Mouse (Mus musculus): ENCODE results near the gene Fthl17e. TPM values are rescaled to one million over a fixed set of nuclear protein-coding genes. Genes with fewer than 3 reads are reported as not detected.

Gene Fthl17e
- not detected in 2 replicates for polyA plus RNA-seq (2012; rRNA removed)

GRCm38 (mm10) chrX:9033193-9033592 lies at the start of gene Fthl17e:
Gene Fthl17e, plus strand, starts transcription at chrX:9033493.

GRCm38 (mm10) chrX:8986655-8987054 lies 46.6 kb upstream of the Fthl17e start, which contains the start of gene Fthl17d:
Gene Fthl17d, minus strand, starts transcription at chrX:8986755.

GRCm38 (mm10) chrX:9062715-9063114 lies 29.4 kb downstream of the Fthl17e start, which contains the start of gene Fthl17f:
Gene Fthl17f, plus strand, starts transcription at chrX:9063015.

Other genes with a start within 250 kb of the Fthl17e start
- not detected in 2 replicates for gene Ssxb5, start 229.8 kb upstream of the Fthl17e start, polyA plus RNA-seq (2012; rRNA removed)
- gene Gm6592, start 189.5 kb upstream of the Fthl17e start, polyA plus RNA-seq (2012; rRNA removed) = not detected in 2 replicates
- not detected in 2 replicates for gene Gm5751, start 159.2 kb upstream of the Fthl17e start, polyA plus RNA-seq (2012; rRNA removed)
- 32.0 and 33.2 TPM in 2 replicates for gene B630019K06Rik, start 141.1 kb upstream of the Fthl17e start, polyA plus RNA-seq (2012; rRNA removed)
- not detected in 2 replicates for gene Fthl17b, start 70.5 kb upstream of the Fthl17e start, polyA plus RNA-seq (2012; rRNA removed)
- gene Fthl17c, start 56.9 kb upstream of the Fthl17e start, polyA plus RNA-seq (2012; rRNA removed) = not detected in 2 replicates
- not detected in 2 replicates for gene Fthl17d, start 46.7 kb upstream of the Fthl17e start, polyA plus RNA-seq (2012; rRNA removed)
- gene Fthl17f, start 29.5 kb downstream of the Fthl17e start, polyA plus RNA-seq (2012; rRNA removed) = not detected in 2 replicates
- gene 4930402K13Rik, start 71.1 kb downstream of the Fthl17e start, polyA plus RNA-seq (2012; rRNA removed) = not detected in 2 replicates
- 3.0 and 3.4 TPM in 2 replicates for gene Lancl3, start 166.4 kb downstream of the Fthl17e start, polyA plus RNA-seq (2012; rRNA removed)
- not detected in 2 replicates for gene Gm14862, start 223.4 kb downstream of the Fthl17e start, polyA plus RNA-seq (2012; rRNA removed)
- gene Xk, start 239.3 kb downstream of the Fthl17e start, polyA plus RNA-seq (2012; rRNA removed) = 5.2 and 5.5 TPM in 2 replicates